Mouse (Mus musculus) cerebellum, adult 2 months (tissue): ENCODE measurements around the gene Omp. TPM values are rescaled to one million over a fixed set of nuclear protein-coding genes. Genes with fewer than 3 reads are reported as not detected.

Experiments
- DNase-seq, 2 experiments: peaks; one replicate each; pipeline ENCODE4 v3.0.0; 2021
- H3K27ac ChIP-seq: fragments of 200-500 bp; 2 replicates; pipeline ENCODE4 v1.5.1; 2012; ENCODE audit warnings: low read length, control low read depth, inconsistent platforms; ENCODE audit not compliant: insufficient read depth
- H3K27me3 ChIP-seq: fragments of 200-500 bp; 2 replicates; pipeline ENCODE4 v1.6.1; 2012; ENCODE audit warnings: inconsistent platforms, mild to moderate bottlenecking, low read length, moderate library complexity; ENCODE audit not compliant: control insufficient read depth, insufficient read depth
- H3K4me1 ChIP-seq: fragments of 200-500 bp; 2 replicates; pipeline ENCODE4 v1.6.1; 2011; ENCODE audit warnings: low read length; ENCODE audit not compliant: control insufficient read depth, insufficient read depth
- H3K4me3 ChIP-seq: fragments of 200-500 bp; replicated peaks from 2 replicates; pipeline ENCODE3; 2011; ENCODE audit warnings: mild to moderate bottlenecking, low read depth, low read length, control low read depth; ENCODE audit not compliant: insufficient read depth
- CTCF ChIP-seq: fragments of 200-500 bp; IDR thresholded peaks from 2 replicates; pipeline ENCODE4 v1.5.1; 2011; ENCODE audit warnings: low read depth, mild to moderate bottlenecking, control low read depth, low read length, moderate library complexity, borderline replicate concordance; ENCODE audit not compliant: insufficient read depth
- POLR2A ChIP-seq: fragments of 200-500 bp; IDR thresholded peaks from 2 replicates; pipeline ENCODE4 v1.6.1; 2011; ENCODE audit warnings: low read length, control low read depth, borderline replicate concordance; ENCODE audit not compliant: insufficient read depth
- WGBS: fragments of 180-500 bp; shearing (Covaris S2); methylation state at CpG from one replicate; pipeline ENCODE4 v1.1.7; 2018; 5-methylcytosine and 5-hydroxymethylcytosine counted together
- polyA plus RNA-seq: library from polyadenylated mRNA; depleted of rRNA; stranded (reverse); fragments of >200 nt; gene quantifications from 2 replicates; pipeline ENCODE4 v1.2.3, GENCODE M21; 2012; rRNA removed

Gene Omp
- polyA plus RNA-seq: 0.57 and 0.60 TPM in 2 replicates

GRCm38 (mm10) chr7:98145402-98145801 lies at the start of gene Omp:
Gene Omp (minus strand): TSS chr7:98145502.
- no peak for DNase-seq
- Histone ChIP-seq H3K27ac (no peak within 1 kb of the TSS), H3K27me3 (no peaks in the 10 kb centered on the region), H3K4me3 (no peak within 1 kb of the TSS), H3K4me1 (peaks cover 13% of the 10 kb centered on the region)
- WGBS: 87% methylated on average over 5 of the region's 5 CpGs
- TF ChIP-seq POLR2A (no peak), CTCF (no peak)

- H3K27ac ChIP-seq: no peak overlapping the region
- TF ChIP-seq POLR2A (no peak), CTCF (no peak)
- WGBS: 2% methylated on average over 61 of the region's 61 CpGs
- no peaks in the 10 kb centered on the region for H3K4me1 ChIP-seq
- DNase-seq: peak in 1 of 2 experiments; percentile 15
- H3K4me3 ChIP-seq: peak overlapping the region; percentile 41
- H3K27me3 ChIP-seq: no peaks in the 10 kb centered on the region; the same call in 1 of the 2 replicates
These were observed 48.9 kb upstream of the Omp start for GRCm38 (mm10) chr7:98194026-98194792.

- peak; percentile 31 to 45 for DNase-seq
- TF ChIP-seq POLR2A: no peak
- TF ChIP-seq CTCF: peak; percentile 67; the same call in 1 of the 2 replicates
- Histone ChIP-seq H3K27me3 (no peaks in the 10 kb centered on the region; the same call in 1 of the 2 replicates), H3K4me1 (no peaks in the 10 kb centered on the region), H3K4me3 (peak overlapping the region; percentile 41), H3K27ac (no peak overlapping the region)
- 2% methylated on average over 36 of the region's 36 CpGs for WGBS
These were observed 48.3 kb upstream of the Omp start for GRCm38 (mm10) chr7:98193515-98194025.

- Histone ChIP-seq H3K4me1 (no peaks in the 10 kb centered on the region), H3K27me3 (no peaks in the 10 kb centered on the region; the same call in 1 of the 2 replicates), H3K4me3 (no peak overlapping the region), H3K27ac (no peak overlapping the region)
- 84% methylated on average over 17 of the region's 17 CpGs for WGBS
- no peak for DNase-seq
- TF ChIP-seq POLR2A: no peak
- peak; percentile 47; the same call in 1 of the 2 replicates for TF ChIP-seq CTCF
These were observed 46.4 kb upstream of the Omp start for GRCm38 (mm10) chr7:98191571-98192250.

GRCm38 (mm10) chr7:98190578-98190977 lies 45.3 kb upstream of the Omp start:
- DNase-seq: no peak
- Histone ChIP-seq H3K4me1 (no peaks in the 10 kb centered on the region), H3K27ac (no peak overlapping the region), H3K27me3 (no peaks in the 10 kb centered on the region; the same call in 1 of the 2 replicates), H3K4me3 (no peak overlapping the region)
- TF ChIP-seq CTCF (no peak), POLR2A (no peak)
- WGBS: 94% methylated on average over 1 of the region's 1 CpGs

GRCm38 (mm10) chr7:98189745-98190144 lies 44.4 kb upstream of the Omp start:
- Histone ChIP-seq H3K4me1 (no peaks in the 10 kb centered on the region), H3K4me3 (no peak overlapping the region), H3K27ac (no peak overlapping the region), H3K27me3 (no peaks in the 10 kb centered on the region; the same call in 1 of the 2 replicates)
- TF ChIP-seq POLR2A (no peak), CTCF (no peak)
- no peak for DNase-seq
- 67% methylated on average over 3 of the region's 3 CpGs for WGBS

- TF ChIP-seq POLR2A (no peak), CTCF (no peak)
- H3K27ac ChIP-seq: no peak overlapping the region
- H3K4me3 ChIP-seq: no peak overlapping the region
- H3K4me1 ChIP-seq: no peaks in the 10 kb centered on the region
- no peaks in the 10 kb centered on the region; the same call in 1 of the 2 replicates for H3K27me3 ChIP-seq
- WGBS: 92% methylated on average over 2 of the region's 2 CpGs
- DNase-seq: no peak
These were observed 43.4 kb upstream of the Omp start for GRCm38 (mm10) chr7:98188680-98189079.
